Comparison of ENCODE assay signal across 7 mouse cellular contexts in the genomic region with DNA sequence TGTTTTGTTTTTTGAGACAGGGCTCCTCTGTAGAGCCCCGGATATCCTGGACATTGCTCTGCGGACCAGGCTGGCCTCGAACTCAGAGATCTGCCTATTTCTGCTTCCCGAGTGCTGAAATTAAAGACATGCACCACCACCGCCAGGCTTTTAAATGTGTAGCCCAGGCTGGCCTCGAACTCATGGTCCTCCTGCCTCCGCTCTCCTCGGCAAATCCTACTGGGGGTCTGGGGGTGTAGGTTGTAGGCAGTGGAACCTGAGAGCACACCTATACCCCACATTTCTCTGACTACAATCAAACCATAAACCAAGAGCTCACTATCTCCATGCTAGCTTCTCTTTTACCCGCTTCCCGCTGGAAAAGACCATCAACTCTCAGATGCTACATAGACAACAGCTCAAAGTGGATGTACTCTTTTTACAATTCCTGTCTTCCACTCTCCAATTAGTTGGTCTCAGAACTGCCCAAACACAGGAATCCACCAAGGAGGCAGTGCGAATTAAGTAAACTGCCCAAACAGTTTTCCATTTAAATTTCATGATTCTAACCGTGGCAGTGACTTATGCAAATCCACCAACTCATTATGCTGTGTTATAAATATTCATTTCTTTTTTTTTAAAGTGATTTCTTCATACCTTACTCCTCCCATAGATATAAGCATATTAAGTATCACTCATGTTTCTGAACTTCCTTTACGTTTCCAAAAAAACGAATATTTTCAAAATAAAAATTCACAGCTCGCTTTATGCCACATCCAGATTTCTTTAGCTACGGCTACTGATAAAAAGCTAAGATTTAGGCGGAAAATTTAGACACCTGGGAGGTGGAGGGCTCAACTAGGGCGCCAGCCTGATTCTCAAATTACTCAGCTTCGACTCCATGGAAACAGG. TPM values are rescaled to one million over a fixed set of nuclear protein-coding genes. Genes with fewer than 3 reads are reported as not detected.
DNase-seq lines count a peak whose midpoint lies in the region; ATAC-seq and TF ChIP-seq lines count a peak whose summit lies in the region.

No protein-coding gene starts in this region.

- no peaks in the 10 kb centered on the region for H3K27me3 ChIP-seq in embryonic facial prominence, embryonic 14.5 days (replicated peaks; ENCODE audit: control insufficient read depth, insufficient read depth, low read length)
- no peaks in the 10 kb centered on the region for H3K27me3 ChIP-seq in intestine, embryonic 15.5 days (replicated peaks)
- H3K27me3 ChIP-seq in neural tube, embryonic 14.5 days (ENCODE audit: control insufficient read depth, insufficient read depth, low read length): no peaks in the 10 kb centered on the region

- 36% methylated on average over 19 of the region's 19 CpGs for WGBS in lung, adult 2 months
- WGBS in embryonic facial prominence, embryonic 14.5 days: 38% methylated on average over 19 of the region's 19 CpGs
- 38% methylated on average over 19 of the region's 19 CpGs for WGBS in intestine, embryonic 15.5 days
- 42% methylated on average over 19 of the region's 19 CpGs for WGBS in neural tube, embryonic 14.5 days

- DNase-seq in lung, adult 2 months: no peak
- DNase-seq in lung, adult 18-20 months: no peak
- no peak for DNase-seq in embryonic facial prominence, embryonic 14.5 days (ENCODE audit: low spot score)
- no peak for DNase-seq in ovary, postnatal 36 days (ENCODE audit: low spot score)
- DNase-seq in right cerebral cortex, postnatal 10 days (ENCODE audit: low spot score in 2 of 2): no peak

- peaks cover 15% of the 10 kb centered on the region for H3K4me1 ChIP-seq in lung, adult 2 months (ENCODE audit: control insufficient read depth, insufficient read depth, low read length)
- peaks cover 19% of the 10 kb centered on the region for H3K4me1 ChIP-seq in embryonic facial prominence, embryonic 14.5 days (ENCODE audit: control insufficient read depth, insufficient read depth, low read length)
- peaks cover 13% of the 10 kb centered on the region; the same call in 1 of the 2 replicates for H3K4me1 ChIP-seq in intestine, embryonic 15.5 days (replicated peaks)
- H3K4me1 ChIP-seq in neural tube, embryonic 14.5 days (ENCODE audit: control insufficient read depth, insufficient read depth, low read length): peaks cover 12% of the 10 kb centered on the region; the same call in 1 of the 2 replicates

- peak overlapping the region; percentile 62 for H3K4me2 ChIP-seq in embryonic facial prominence, embryonic 14.5 days (ENCODE audit: low read depth, low read length)
- H3K4me2 ChIP-seq in intestine, embryonic 15.5 days (replicated peaks): peak overlapping the region; percentile 63
- peak overlapping the region; percentile 66 for H3K4me2 ChIP-seq in neural tube, embryonic 14.5 days (ENCODE audit: low read depth, low read length)

- no peak for TF ChIP-seq POLR2A in lung, adult 2 months (IDR thresholded peaks at IDR 0.05; ENCODE audit: borderline replicate concordance, extremely low read depth, low read depth, low read length)

- H3K36me3 ChIP-seq in embryonic facial prominence, embryonic 14.5 days (ENCODE audit: control insufficient read depth, insufficient read depth, low read length): peaks cover 5% of the 10 kb centered on the region; the same call in 1 of the 2 replicates
- no peaks in the 10 kb centered on the region for H3K36me3 ChIP-seq in intestine, embryonic 15.5 days
- no peaks in the 10 kb centered on the region for H3K36me3 ChIP-seq in neural tube, embryonic 14.5 days (ENCODE audit: control insufficient read depth, insufficient read depth, low read length)

- H3K4me3 ChIP-seq in lung, adult 2 months (replicated peaks; ENCODE audit: extremely low read depth, low read depth, low read length): peak overlapping the region; percentile 79
- H3K4me3 ChIP-seq in embryonic facial prominence, embryonic 14.5 days (ENCODE audit: low read depth, low read length): peak overlapping the region; percentile 80
- peak overlapping the region; percentile 74 for H3K4me3 ChIP-seq in intestine, embryonic 15.5 days (replicated peaks)
- H3K4me3 ChIP-seq in neural tube, embryonic 14.5 days (ENCODE audit: low read depth, low read length): peak overlapping the region; percentile 70

- TF ChIP-seq CTCF in lung, adult 2 months (IDR thresholded peaks at IDR 0.05; ENCODE audit: insufficient read depth, low read length): no peak

- H3K9ac ChIP-seq in embryonic facial prominence, embryonic 14.5 days (ENCODE audit: low read depth, low read length): peak overlapping the region; percentile 85
- H3K9ac ChIP-seq in intestine, embryonic 15.5 days: peak overlapping the region; percentile 89
- H3K9ac ChIP-seq in neural tube, embryonic 14.5 days (replicated peaks; ENCODE audit: low read depth, low read length): peak overlapping the region; percentile 71

- H3K9me3 ChIP-seq in embryonic facial prominence, embryonic 14.5 days (ENCODE audit: control insufficient read depth, low read length): no peaks in the 10 kb centered on the region
- no peaks in the 10 kb centered on the region for H3K9me3 ChIP-seq in intestine, embryonic 15.5 days
- no peaks in the 10 kb centered on the region for H3K9me3 ChIP-seq in neural tube, embryonic 14.5 days (ENCODE audit: control insufficient read depth, low read length)

- ATAC-seq in embryonic facial prominence, embryonic 14.5 days (ENCODE audit: low read depth): no peak; the same call in 1 of the 2 replicates
- ATAC-seq in intestine, embryonic 15.5 days: no peak
- no peak for ATAC-seq in neural tube, embryonic 14.5 days (ENCODE audit: low read depth)

- H3K27ac ChIP-seq in embryonic facial prominence, embryonic 14.5 days (replicated peaks; ENCODE audit: low read depth, low read length): peak overlapping the region; percentile 94
- no peak overlapping the region for H3K27ac ChIP-seq in intestine, embryonic 15.5 days
- peak overlapping the region; percentile 89 for H3K27ac ChIP-seq in neural tube, embryonic 14.5 days (ENCODE audit: low read depth, low read length)

RNA-seq across cellular contexts. Expression of a gene that starts 0.9 kb away (rescaled TPM):
- polyA plus RNA-seq in lung, adult 2 months (2012; rRNA removed): 3.8 and 6.8 TPM in 2 replicates
- 14.6 and 15.1 TPM in 2 replicates for polyA plus RNA-seq in embryonic facial prominence, embryonic 14.5 days (2014; fragmentation: Nextera tagmentation; extraction: Ambion mirVana)
- polyA plus RNA-seq in intestine, embryonic 15.5 days (2015; fragmentation: Nextera tagmentation; extraction: Ambion mirVana): 10.2 and 10.8 TPM in 2 replicates
- 5.8 and 7.6 TPM in 2 replicates for polyA plus RNA-seq in neural tube, embryonic 14.5 days (2014; fragmentation: Nextera tagmentation; extraction: Ambion mirVana)
